Mouse (Mus musculus) forebrain, embryonic 13.5 days (tissue): ENCODE measurements around the gene Zer1. TPM values are rescaled to one million over a fixed set of nuclear protein-coding genes. Genes with fewer than 3 reads are reported as not detected.
A peak's percentile ranks its signal among the peaks of the same experiment; 100 is the strongest.

Experiments used
- ATAC-seq: fragments of 200-750 bp; cut with Nextera tagmentation; 2 replicates; pipeline ENCODE4 v1.8.0; 2017
- H3K27ac ChIP-seq: fragments of 300-500 bp; sonication (generic); 2 replicates; pipeline ENCODE4 v1.5.1; 2015; ENCODE audit warnings: inconsistent platforms, mild to moderate bottlenecking, moderate library complexity
- H3K27me3 ChIP-seq: fragments of 300-500 bp; sonication (generic); 2 replicates; pipeline ENCODE4 v1.6.1; 2015; ENCODE audit warnings: mild to moderate bottlenecking, inconsistent platforms
- H3K36me3 ChIP-seq: fragments of 300-500 bp; sonication (generic); 2 replicates; pipeline ENCODE4 v1.6.1; 2015; ENCODE audit warnings: mild to moderate bottlenecking, inconsistent platforms; ENCODE audit not compliant: poor library complexity, severe bottlenecking
- H3K4me1 ChIP-seq: fragments of 300-500 bp; sonication (generic); 2 replicates; pipeline ENCODE4 v1.6.1; 2015; ENCODE audit warnings: inconsistent platforms
- H3K4me2 ChIP-seq: fragments of 300-500 bp; sonication (generic); 2 replicates; pipeline ENCODE4 v1.6.1; 2015; ENCODE audit warnings: inconsistent platforms, mild to moderate bottlenecking, moderate library complexity
- H3K4me3 ChIP-seq: fragments of 300-500 bp; sonication (generic); 2 replicates; pipeline ENCODE4 v1.5.1; 2015; ENCODE audit warnings: mild to moderate bottlenecking, inconsistent platforms
- H3K9ac ChIP-seq: fragments of 300-500 bp; sonication (generic); 2 replicates; pipeline ENCODE4 v1.6.1; 2015; ENCODE audit warnings: mild to moderate bottlenecking, inconsistent platforms
- H3K9me3 ChIP-seq: fragments of 300-500 bp; sonication (generic); replicated peaks from 2 replicates; pipeline ENCODE4 v1.6.1; 2016; ENCODE audit warnings: inconsistent platforms
- WGBS: fragments of 180-500 bp; shearing (Covaris S2); methylation state at CpG from one replicate; pipeline ENCODE4 v1.1.7; 2015; 5-methylcytosine and 5-hydroxymethylcytosine counted together
- polyA plus RNA-seq: library from polyadenylated mRNA; unstranded; fragments of >200 nt; fragmentation: Nextera tagmentation; extraction: Ambion mirVana; gene quantifications from 2 replicates; pipeline ENCODE4 v1.2.1, GENCODE M21; 2015

The Zer1 gene
- polyA plus RNA-seq, 1 experiment from 2014 or later = 10.9 TPM

GRCm38 (mm10) chr2:30091521-30091920 is 32.9 kb downstream of the Zer1 start:
- no peak overlapping the region for H3K4me3 ChIP-seq
- H3K27me3 ChIP-seq = no peaks in the 10 kb centered on the region
- peaks cover 23% of the 10 kb centered on the region for H3K4me1 ChIP-seq
- 91% methylated on average over 12 of the region's 12 CpGs for WGBS
- H3K36me3 ChIP-seq = peaks cover 29% of the 10 kb centered on the region
- H3K9ac ChIP-seq = no peak overlapping the region
- H3K27ac ChIP-seq = no peak overlapping the region
- no peak for ATAC-seq
- no peaks in the 10 kb centered on the region for H3K9me3 ChIP-seq
- H3K4me2 ChIP-seq = no peak overlapping the region

- no peaks in the 10 kb centered on the region for H3K27me3 ChIP-seq
- peaks cover 8% of the 10 kb centered on the region; the same call in 1 of the 2 replicates for H3K4me1 ChIP-seq
- H3K36me3 ChIP-seq = peaks cover 21% of the 10 kb centered on the region
- 92% methylated on average over 4 of the region's 4 CpGs for WGBS
- no peak overlapping the region for H3K4me2 ChIP-seq
- H3K27ac ChIP-seq = no peak overlapping the region
- H3K4me3 ChIP-seq = no peak overlapping the region
- H3K9ac ChIP-seq = no peak overlapping the region
- no peak for ATAC-seq
- H3K9me3 ChIP-seq = no peaks in the 10 kb centered on the region
Observed at GRCm38 (mm10) chr2:30087310-30087709, 37.1 kb downstream of the Zer1 start.

- Histone ChIP-seq H3K4me3 (peak overlapping the region; percentile 7; the same call in 1 of the 2 replicates), H3K4me2 (peak overlapping the region; percentile 32), H3K4me1 (0 out of 2 replicates have a peak, but pooled peaks cover 7% of the 10 kb centered on the region), H3K9me3 (no peaks in the 10 kb centered on the region), H3K9ac (0 out of 2 replicates have a peak overlapping the region, but pooled peaks have one; percentile 45), H3K27me3 (no peaks in the 10 kb centered on the region), H3K27ac (no peak overlapping the region), H3K36me3 (0 out of 2 replicates have a peak, but pooled peaks cover 3% of the 10 kb centered on the region)
- 15% methylated on average over 10 of the region's 12 CpGs for WGBS
- no peak for ATAC-seq
Observed at GRCm38 (mm10) chr2:30084632-30085031, 39.8 kb downstream of the Zer1 start.

- ATAC-seq = no peak
- Histone ChIP-seq H3K27me3 (no peaks in the 10 kb centered on the region), H3K4me2 (peak overlapping the region; percentile 32), H3K4me1 (0 out of 2 replicates have a peak, but pooled peaks cover 7% of the 10 kb centered on the region), H3K36me3 (0 out of 2 replicates have a peak, but pooled peaks cover 3% of the 10 kb centered on the region), H3K27ac (no peak overlapping the region), H3K9ac (no peak overlapping the region), H3K4me3 (no peak overlapping the region), H3K9me3 (no peaks in the 10 kb centered on the region)
- WGBS = 60% methylated on average over 5 of the region's 5 CpGs
Observed at GRCm38 (mm10) chr2:30084113-30084512, 40.3 kb downstream of the Zer1 start.

GRCm38 (mm10) chr2:30080181-30080800 is 44.1 kb downstream of the Zer1 start:
- WGBS = 94% methylated on average over 15 of the region's 15 CpGs
- no peaks in the 10 kb centered on the region for H3K9me3 ChIP-seq
- no peaks in the 10 kb centered on the region for H3K36me3 ChIP-seq
- H3K27ac ChIP-seq = no peak overlapping the region
- H3K4me2 ChIP-seq = no peak overlapping the region
- no peak overlapping the region for H3K9ac ChIP-seq
- no peak overlapping the region for H3K4me3 ChIP-seq
- H3K27me3 ChIP-seq = no peaks in the 10 kb centered on the region
- ATAC-seq = no peak
- peaks cover 26% of the 10 kb centered on the region for H3K4me1 ChIP-seq

GRCm38 (mm10) chr2:30078760-30079159 is 45.6 kb downstream of the Zer1 start:
- H3K4me2 ChIP-seq = peak overlapping the region; percentile 89
- H3K4me1 ChIP-seq = peaks cover 19% of the 10 kb centered on the region
- no peak overlapping the region for H3K4me3 ChIP-seq
- WGBS = 78% methylated on average over 4 of the region's 4 CpGs
- no peak overlapping the region for H3K27ac ChIP-seq
- peak overlapping the region; percentile 66; the same call in 1 of the 2 replicates for H3K9ac ChIP-seq
- H3K27me3 ChIP-seq = no peaks in the 10 kb centered on the region
- peaks cover 3% of the 10 kb centered on the region for H3K36me3 ChIP-seq
- ATAC-seq = no peak
- no peaks in the 10 kb centered on the region for H3K9me3 ChIP-seq

- H3K27ac ChIP-seq = no peak overlapping the region
- H3K4me1 ChIP-seq = peaks cover 19% of the 10 kb centered on the region
- peak overlapping the region; percentile 66; the same call in 1 of the 2 replicates for H3K9ac ChIP-seq
- H3K4me2 ChIP-seq = peak overlapping the region; percentile 89
- H3K36me3 ChIP-seq = peaks cover 4% of the 10 kb centered on the region
- no peaks in the 10 kb centered on the region for H3K9me3 ChIP-seq
- WGBS = 17% methylated on average over 10 of the region's 10 CpGs
- H3K4me3 ChIP-seq = peak overlapping the region; percentile 51
- ATAC-seq = no peak
- no peaks in the 10 kb centered on the region for H3K27me3 ChIP-seq
Observed at GRCm38 (mm10) chr2:30078349-30078712, 46.1 kb downstream of the Zer1 start.

- peaks cover 10% of the 10 kb centered on the region for H3K36me3 ChIP-seq
- no peaks in the 10 kb centered on the region for H3K27me3 ChIP-seq
- peak within 1 kb of the TSS; percentile 51 for H3K4me3 ChIP-seq
- H3K9me3 ChIP-seq = no peaks in the 10 kb centered on the region
- peaks cover 19% of the 10 kb centered on the region for H3K4me1 ChIP-seq
- ATAC-seq = peak; percentile 81
- H3K9ac ChIP-seq = peak within 1 kb of the TSS; percentile 66
- H3K27ac ChIP-seq = peak within 1 kb of the TSS; percentile 28
- peak within 1 kb of the TSS; percentile 89 for H3K4me2 ChIP-seq
- under 1% methylated on average over 53 of the region's 53 CpGs for WGBS
Observed at GRCm38 (mm10) chr2:30077502-30078348, 46.7 kb downstream of the Zer1 start, which contains the start of gene Pkn3. Gene Pkn3 (plus strand): TSS chr2:30077684.

- Histone ChIP-seq H3K27me3 (no peaks in the 10 kb centered on the region), H3K4me2 (peak overlapping the region; percentile 89), H3K9me3 (no peaks in the 10 kb centered on the region), H3K27ac (peak overlapping the region; percentile 10; the same call in 1 of the 2 replicates), H3K9ac (0 out of 2 replicates have a peak overlapping the region, but pooled peaks have one; percentile 66), H3K4me3 (peak overlapping the region; percentile 51), H3K4me1 (peaks cover 19% of the 10 kb centered on the region), H3K36me3 (peaks cover 16% of the 10 kb centered on the region)
- ATAC-seq = peak; percentile 20
- 70% methylated on average over 6 of the region's 6 CpGs for WGBS
Observed at GRCm38 (mm10) chr2:30076959-30077358, 47.4 kb downstream of the Zer1 start.

- Histone ChIP-seq H3K27me3 (no peaks in the 10 kb centered on the region), H3K36me3 (peaks cover 20% of the 10 kb centered on the region), H3K4me3 (no peak overlapping the region), H3K9me3 (no peaks in the 10 kb centered on the region), H3K4me2 (no peak overlapping the region), H3K27ac (no peak overlapping the region), H3K9ac (no peak overlapping the region), H3K4me1 (peaks cover 19% of the 10 kb centered on the region)
- 91% methylated on average over 9 of the region's 9 CpGs for WGBS
- no peak for ATAC-seq
Observed at GRCm38 (mm10) chr2:30076439-30076838, 47.9 kb downstream of the Zer1 start.

- Histone ChIP-seq H3K4me3 (no peak overlapping the region), H3K4me1 (peaks cover 19% of the 10 kb centered on the region), H3K27ac (no peak overlapping the region), H3K27me3 (no peaks in the 10 kb centered on the region), H3K9me3 (no peaks in the 10 kb centered on the region), H3K4me2 (no peak overlapping the region), H3K36me3 (peaks cover 21% of the 10 kb centered on the region), H3K9ac (no peak overlapping the region)
- WGBS = 90% methylated on average over 3 of the region's 3 CpGs
- ATAC-seq = no peak
Observed at GRCm38 (mm10) chr2:30075625-30076024, 48.8 kb downstream of the Zer1 start.

GRCm38 (mm10) chr2:30073285-30073684 is 51.1 kb downstream of the Zer1 start:
- Histone ChIP-seq H3K4me1 (peaks cover 20% of the 10 kb centered on the region), H3K9ac (no peak overlapping the region), H3K27me3 (no peaks in the 10 kb centered on the region), H3K36me3 (peaks cover 45% of the 10 kb centered on the region), H3K4me2 (no peak overlapping the region), H3K4me3 (no peak overlapping the region), H3K27ac (no peak overlapping the region), H3K9me3 (no peaks in the 10 kb centered on the region)
- ATAC-seq = no peak
- WGBS = 84% methylated on average over 3 of the region's 3 CpGs
